Mouse (Mus musculus): ENCODE results near the gene Vezt. TPM values are rescaled to one million over a fixed set of nuclear protein-coding genes. Genes with fewer than 3 reads are reported as not detected.

The Vezt gene
- total RNA-seq, 1 experiment = 18.8 TPM

- Histone ChIP-seq H3K9ac (ENCODE audit: insufficient read depth, low read depth, low read length, poor library complexity, severe bottlenecking) (no peak overlapping the region), H3K4me3 (ENCODE audit: insufficient read depth in 1 of 2, low read depth in 1 of 2, low read length in 2 of 2, poor library complexity in 1 of 2, severe bottlenecking in 1 of 2) (no peak overlapping the region), H3K9me3 (ENCODE audit: control insufficient read depth, insufficient read depth, low read depth, low read length) (no peaks in the 10 kb centered on the region), H3K4me1 (ENCODE audit: control insufficient read depth in 2 of 2, insufficient read depth in 2 of 2, low read length in 2 of 2, poor library complexity in 1 of 2) (no peaks in the 10 kb centered on the region), H3K27ac (ENCODE audit: insufficient read depth, low read depth, low read length, poor library complexity, severe bottlenecking) (no peak overlapping the region), H3K36me3 (ENCODE audit: control insufficient read depth, insufficient read depth, low read length, poor library complexity, severe bottlenecking) (no peaks in the 10 kb centered on the region)
- TF ChIP-seq HCFC1 (IDR thresholded peaks at IDR 0.05; ENCODE audit: borderline replicate concordance, insufficient read depth, low read length) = no peak
- peak; percentile 54; the same call in 1 of the 2 replicates for TF ChIP-seq ZC3H11A (IDR thresholded peaks at IDR 0.05; ENCODE audit: borderline replicate concordance, low read depth, low read length)
- in situ Hi-C loops (cut with MboI; ENCODE audit: low sequenced_read_pairs in 2 of 2, unreplicated experiment in 2 of 2) = no loop called here
- peak; percentile 65 for DNase-seq (ENCODE audit: low read depth, low spot score)
These were observed 22.4 kb downstream of the Vezt start for GRCm38 (mm10) chr10:94013196-94013595.

- H3K9ac ChIP-seq (ENCODE audit: insufficient read depth, low read depth, low read length, poor library complexity, severe bottlenecking) = no peak overlapping the region
These were observed 24.6 kb downstream of the Vezt start for GRCm38 (mm10) chr10:94011024-94011423.

GRCm38 (mm10) chr10:94009991-94010679 lies 25.5 kb downstream of the Vezt start:
- DNase-seq (ENCODE audit: low read depth, low spot score) = no peak
- H3K9ac ChIP-seq (ENCODE audit: insufficient read depth, low read depth, low read length, poor library complexity, severe bottlenecking) = no peak overlapping the region
- H3K36me3 ChIP-seq (ENCODE audit: control insufficient read depth, insufficient read depth, low read length, poor library complexity, severe bottlenecking) = no peaks in the 10 kb centered on the region
- H3K27ac ChIP-seq (ENCODE audit: insufficient read depth, low read depth, low read length, poor library complexity, severe bottlenecking) = no peak overlapping the region
- in situ Hi-C loops (cut with MboI; ENCODE audit: low sequenced_read_pairs in 2 of 2, unreplicated experiment in 2 of 2) = no loop called here
- H3K4me3 ChIP-seq (ENCODE audit: insufficient read depth in 1 of 2, low read depth in 1 of 2, low read length in 2 of 2, poor library complexity in 1 of 2, severe bottlenecking in 1 of 2) = no peak overlapping the region
- TF ChIP-seq ZNF384 (IDR thresholded peaks at IDR 0.05; ENCODE audit: low read depth, low read length) (no peak), HCFC1 (IDR thresholded peaks at IDR 0.05; ENCODE audit: borderline replicate concordance, insufficient read depth, low read length) (no peak), MAFK (IDR thresholded peaks at IDR 0.05; ENCODE audit: insufficient read depth, low read depth, low read length) (no peak), CHD2 (IDR thresholded peaks at IDR 0.05; ENCODE audit: low read depth, low read length) (no peak), ZC3H11A (IDR thresholded peaks at IDR 0.05; ENCODE audit: borderline replicate concordance, low read depth, low read length) (no peak)
- no peaks in the 10 kb centered on the region for H3K9me3 ChIP-seq (ENCODE audit: control insufficient read depth, insufficient read depth, low read depth, low read length)
- H3K4me1 ChIP-seq (ENCODE audit: control insufficient read depth in 2 of 2, insufficient read depth in 2 of 2, low read length in 2 of 2, poor library complexity in 1 of 2) = no peaks in the 10 kb centered on the region

More at GRCm38 (mm10) chr10:94011024-94011423, 24.6 kb downstream of the Vezt start:
- no peak overlapping the region for H3K27ac ChIP-seq (ENCODE audit: insufficient read depth, low read depth, low read length, poor library complexity, severe bottlenecking)
- TF ChIP-seq MAFK (IDR thresholded peaks at IDR 0.05; ENCODE audit: insufficient read depth, low read depth, low read length) = no peak
- TF ChIP-seq CHD2 (IDR thresholded peaks at IDR 0.05; ENCODE audit: low read depth, low read length) = no peak
- DNase-seq (ENCODE audit: low read depth, low spot score) = no peak
- no peaks in the 10 kb centered on the region for H3K9me3 ChIP-seq (ENCODE audit: control insufficient read depth, insufficient read depth, low read depth, low read length)
- H3K36me3 ChIP-seq (ENCODE audit: control insufficient read depth, insufficient read depth, low read length, poor library complexity, severe bottlenecking) = no peaks in the 10 kb centered on the region
- H3K4me3 ChIP-seq (ENCODE audit: insufficient read depth in 1 of 2, low read depth in 1 of 2, low read length in 2 of 2, poor library complexity in 1 of 2, severe bottlenecking in 1 of 2) = no peak overlapping the region
- in situ Hi-C loops (cut with MboI; ENCODE audit: low sequenced_read_pairs in 2 of 2, unreplicated experiment in 2 of 2) = no loop called here
- no peaks in the 10 kb centered on the region for H3K4me1 ChIP-seq (ENCODE audit: control insufficient read depth in 2 of 2, insufficient read depth in 2 of 2, low read length in 2 of 2, poor library complexity in 1 of 2)

- H3K27ac ChIP-seq (ENCODE audit: insufficient read depth, low read depth, low read length, poor library complexity, severe bottlenecking) = no peak overlapping the region
- no peaks in the 10 kb centered on the region for H3K9me3 ChIP-seq (ENCODE audit: control insufficient read depth, insufficient read depth, low read depth, low read length)
- H3K4me3 ChIP-seq (ENCODE audit: insufficient read depth in 1 of 2, low read depth in 1 of 2, low read length in 2 of 2, poor library complexity in 1 of 2, severe bottlenecking in 1 of 2) = no peak overlapping the region
- no peaks in the 10 kb centered on the region for H3K4me1 ChIP-seq (ENCODE audit: control insufficient read depth in 2 of 2, insufficient read depth in 2 of 2, low read length in 2 of 2, poor library complexity in 1 of 2)
- TF ChIP-seq MAFK (IDR thresholded peaks at IDR 0.05; ENCODE audit: insufficient read depth, low read depth, low read length) (no peak), ZC3H11A (IDR thresholded peaks at IDR 0.05; ENCODE audit: borderline replicate concordance, low read depth, low read length) (no peak), CHD2 (IDR thresholded peaks at IDR 0.05; ENCODE audit: low read depth, low read length) (no peak), HCFC1 (IDR thresholded peaks at IDR 0.05; ENCODE audit: borderline replicate concordance, insufficient read depth, low read length) (no peak), ZNF384 (IDR thresholded peaks at IDR 0.05; ENCODE audit: low read depth, low read length) (no peak)
- no peak overlapping the region for H3K9ac ChIP-seq (ENCODE audit: insufficient read depth, low read depth, low read length, poor library complexity, severe bottlenecking)
- H3K36me3 ChIP-seq (ENCODE audit: control insufficient read depth, insufficient read depth, low read length, poor library complexity, severe bottlenecking) = no peaks in the 10 kb centered on the region
- in situ Hi-C loops (cut with MboI; ENCODE audit: low sequenced_read_pairs in 2 of 2, unreplicated experiment in 2 of 2) = no loop called here
- DNase-seq (ENCODE audit: low read depth, low spot score) = no peak
These were observed 27.3 kb downstream of the Vezt start for GRCm38 (mm10) chr10:94008356-94008755.

- H3K36me3 ChIP-seq (ENCODE audit: control insufficient read depth, insufficient read depth, low read length, poor library complexity, severe bottlenecking) = no peaks in the 10 kb centered on the region
- H3K9me3 ChIP-seq (ENCODE audit: control insufficient read depth, insufficient read depth, low read depth, low read length) = no peaks in the 10 kb centered on the region
- no peak for DNase-seq (ENCODE audit: low read depth, low spot score)
- no peak overlapping the region for H3K9ac ChIP-seq (ENCODE audit: insufficient read depth, low read depth, low read length, poor library complexity, severe bottlenecking)
- no peak for TF ChIP-seq MAFK (IDR thresholded peaks at IDR 0.05; ENCODE audit: insufficient read depth, low read depth, low read length)
- no peak for TF ChIP-seq ZC3H11A (IDR thresholded peaks at IDR 0.05; ENCODE audit: borderline replicate concordance, low read depth, low read length)
- no peak for TF ChIP-seq CHD2 (IDR thresholded peaks at IDR 0.05; ENCODE audit: low read depth, low read length)
- no peak for TF ChIP-seq HCFC1 (IDR thresholded peaks at IDR 0.05; ENCODE audit: borderline replicate concordance, insufficient read depth, low read length)
- TF ChIP-seq ZNF384 (IDR thresholded peaks at IDR 0.05; ENCODE audit: low read depth, low read length) = no peak
- no peak overlapping the region for H3K27ac ChIP-seq (ENCODE audit: insufficient read depth, low read depth, low read length, poor library complexity, severe bottlenecking)
- no peak overlapping the region for H3K4me3 ChIP-seq (ENCODE audit: insufficient read depth in 1 of 2, low read depth in 1 of 2, low read length in 2 of 2, poor library complexity in 1 of 2, severe bottlenecking in 1 of 2)
- H3K4me1 ChIP-seq (ENCODE audit: control insufficient read depth in 2 of 2, insufficient read depth in 2 of 2, low read length in 2 of 2, poor library complexity in 1 of 2) = no peaks in the 10 kb centered on the region; a peak in 1 of 4 replicates
- in situ Hi-C loops (cut with MboI; ENCODE audit: low sequenced_read_pairs in 2 of 2, unreplicated experiment in 2 of 2) = no loop called here
These were observed 35.4 kb downstream of the Vezt start for GRCm38 (mm10) chr10:94000223-94000622.
